Mouse (Mus musculus): ENCODE results near the gene Serbp1. TPM values are rescaled to one million over a fixed set of nuclear protein-coding genes. Genes with fewer than 3 reads are reported as not detected.
A peak's percentile ranks its signal among the peaks of the same experiment; 100 is the strongest.

Gene Serbp1
- polyA plus RNA-seq, 1 experiment from 2014 or later = 291 TPM

- Histone ChIP-seq H3K9me3 (ENCODE audit: control insufficient read depth, low read length) (no peaks in the 10 kb centered on the region), H3K27ac (ENCODE audit: low read length) (no peak overlapping the region), H3K27me3 (replicated peaks; ENCODE audit: control insufficient read depth, insufficient read depth, low read length) (no peaks in the 10 kb centered on the region), H3K4me3 (replicated peaks; ENCODE audit: low read length) (no peak overlapping the region), H3K36me3 (ENCODE audit: control insufficient read depth, insufficient read depth) (no peaks in the 10 kb centered on the region), H3K4me1 (replicated peaks; ENCODE audit: control insufficient read depth, insufficient read depth, low read length) (peaks cover 5% of the 10 kb centered on the region; the same call in 1 of the 2 replicates), H3K4me2 (ENCODE audit: low read length) (no peak overlapping the region), H3K9ac (replicated peaks; ENCODE audit: low read depth, low read length) (no peak overlapping the region)
- 90% methylated on average over 10 of the region's 10 CpGs for WGBS
- ATAC-seq = no peak
Observed at GRCm38 (mm10) chr6:67303210-67303609, 65.2 kb downstream of the Serbp1 start.

GRCm38 (mm10) chr6:67308994-67309393 is 71.0 kb downstream of the Serbp1 start:
- ATAC-seq = no peak
- Histone ChIP-seq H3K4me1 (replicated peaks; ENCODE audit: control insufficient read depth, insufficient read depth, low read length) (no peaks in the 10 kb centered on the region), H3K9ac (replicated peaks; ENCODE audit: low read depth, low read length) (no peak overlapping the region), H3K27me3 (replicated peaks; ENCODE audit: control insufficient read depth, insufficient read depth, low read length) (no peaks in the 10 kb centered on the region), H3K27ac (ENCODE audit: low read length) (no peak overlapping the region), H3K4me2 (ENCODE audit: low read length) (no peak overlapping the region), H3K4me3 (replicated peaks; ENCODE audit: low read length) (no peak overlapping the region), H3K9me3 (ENCODE audit: control insufficient read depth, low read length) (no peaks in the 10 kb centered on the region), H3K36me3 (ENCODE audit: control insufficient read depth, insufficient read depth) (no peaks in the 10 kb centered on the region)
- 77% methylated on average over 3 of the region's 3 CpGs for whole genome bisulfite sequencing

- Histone ChIP-seq H3K9me3 (ENCODE audit: control insufficient read depth, low read length) (no peaks in the 10 kb centered on the region), H3K4me1 (replicated peaks; ENCODE audit: control insufficient read depth, insufficient read depth, low read length) (no peaks in the 10 kb centered on the region), H3K27ac (ENCODE audit: low read length) (no peak overlapping the region), H3K4me2 (ENCODE audit: low read length) (no peak overlapping the region), H3K9ac (replicated peaks; ENCODE audit: low read depth, low read length) (no peak overlapping the region), H3K4me3 (replicated peaks; ENCODE audit: low read length) (no peak overlapping the region), H3K27me3 (replicated peaks; ENCODE audit: control insufficient read depth, insufficient read depth, low read length) (no peaks in the 10 kb centered on the region), H3K36me3 (ENCODE audit: control insufficient read depth, insufficient read depth) (no peaks in the 10 kb centered on the region)
- WGBS = 89% methylated on average over 3 of the region's 3 CpGs
- no peak for ATAC-seq
Observed at GRCm38 (mm10) chr6:67309752-67310151, 71.8 kb downstream of the Serbp1 start.

- no peaks in the 10 kb centered on the region for H3K27me3 ChIP-seq (replicated peaks; ENCODE audit: control insufficient read depth, insufficient read depth, low read length)
- ATAC-seq = no peak
- H3K4me3 ChIP-seq (replicated peaks; ENCODE audit: low read length) = no peak overlapping the region
- H3K9ac ChIP-seq (replicated peaks; ENCODE audit: low read depth, low read length) = no peak overlapping the region
- peaks cover 8% of the 10 kb centered on the region for H3K4me1 ChIP-seq (replicated peaks; ENCODE audit: control insufficient read depth, insufficient read depth, low read length)
- no peaks in the 10 kb centered on the region for H3K36me3 ChIP-seq (ENCODE audit: control insufficient read depth, insufficient read depth)
- 82% methylated on average over 1 of the region's 1 CpGs for WGBS
- no peaks in the 10 kb centered on the region for H3K9me3 ChIP-seq (ENCODE audit: control insufficient read depth, low read length)
- no peak overlapping the region for H3K27ac ChIP-seq (ENCODE audit: low read length)
- H3K4me2 ChIP-seq (ENCODE audit: low read length) = no peak overlapping the region
Observed at GRCm38 (mm10) chr6:67314697-67315096, 76.7 kb downstream of the Serbp1 start.

- Histone ChIP-seq H3K9me3 (ENCODE audit: control insufficient read depth, low read length) (no peaks in the 10 kb centered on the region), H3K4me1 (replicated peaks; ENCODE audit: control insufficient read depth, insufficient read depth, low read length) (peaks cover 8% of the 10 kb centered on the region), H3K36me3 (ENCODE audit: control insufficient read depth, insufficient read depth) (no peaks in the 10 kb centered on the region), H3K4me2 (ENCODE audit: low read length) (no peak overlapping the region), H3K9ac (replicated peaks; ENCODE audit: low read depth, low read length) (no peak overlapping the region), H3K4me3 (replicated peaks; ENCODE audit: low read length) (no peak overlapping the region), H3K27ac (ENCODE audit: low read length) (no peak overlapping the region), H3K27me3 (replicated peaks; ENCODE audit: control insufficient read depth, insufficient read depth, low read length) (no peaks in the 10 kb centered on the region)
- 0 out of 2 replicates have a peak, but pooled peaks have one; percentile 11 for ATAC-seq
- WGBS = 54% methylated on average over 5 of the region's 5 CpGs
Observed at GRCm38 (mm10) chr6:67317068-67317467, 79.1 kb downstream of the Serbp1 start.

- ATAC-seq = peak; percentile 78
- 77% methylated on average over 8 of the region's 8 CpGs for WGBS
Observed at GRCm38 (mm10) chr6:67317827-67318338, 79.9 kb downstream of the Serbp1 start.

GRCm38 (mm10) chr6:67318451-67318850 is 80.5 kb downstream of the Serbp1 start:
- Histone ChIP-seq H3K4me1 (replicated peaks; ENCODE audit: control insufficient read depth, insufficient read depth, low read length) (peaks cover 8% of the 10 kb centered on the region), H3K27me3 (replicated peaks; ENCODE audit: control insufficient read depth, insufficient read depth, low read length) (no peaks in the 10 kb centered on the region), H3K9ac (replicated peaks; ENCODE audit: low read depth, low read length) (no peak overlapping the region), H3K27ac (ENCODE audit: low read length) (0 out of 2 replicates have a peak overlapping the region, but pooled peaks have one; percentile 3), H3K4me3 (replicated peaks; ENCODE audit: low read length) (no peak overlapping the region), H3K9me3 (ENCODE audit: control insufficient read depth, low read length) (no peaks in the 10 kb centered on the region), H3K4me2 (ENCODE audit: low read length) (no peak overlapping the region), H3K36me3 (ENCODE audit: control insufficient read depth, insufficient read depth) (no peaks in the 10 kb centered on the region)
- WGBS = 31% methylated on average over 10 of the region's 10 CpGs
- ATAC-seq = peak; percentile 68

More at GRCm38 (mm10) chr6:67317827-67318338, 79.9 kb downstream of the Serbp1 start:
- no peaks in the 10 kb centered on the region for H3K36me3 ChIP-seq (ENCODE audit: control insufficient read depth, insufficient read depth)
- 0 out of 2 replicates have a peak overlapping the region, but pooled peaks have one; percentile 3 for H3K27ac ChIP-seq (ENCODE audit: low read length)
- no peaks in the 10 kb centered on the region for H3K27me3 ChIP-seq (replicated peaks; ENCODE audit: control insufficient read depth, insufficient read depth, low read length)
- no peaks in the 10 kb centered on the region for H3K9me3 ChIP-seq (ENCODE audit: control insufficient read depth, low read length)
- peaks cover 8% of the 10 kb centered on the region for H3K4me1 ChIP-seq (replicated peaks; ENCODE audit: control insufficient read depth, insufficient read depth, low read length)
- no peak overlapping the region for H3K4me3 ChIP-seq (replicated peaks; ENCODE audit: low read length)
- no peak overlapping the region for H3K9ac ChIP-seq (replicated peaks; ENCODE audit: low read depth, low read length)
- no peak overlapping the region for H3K4me2 ChIP-seq (ENCODE audit: low read length)

GRCm38 (mm10) chr6:67323788-67324187 is 85.8 kb downstream of the Serbp1 start:
- Histone ChIP-seq H3K4me3 (replicated peaks; ENCODE audit: low read length) (no peak overlapping the region), H3K9me3 (ENCODE audit: control insufficient read depth, low read length) (no peaks in the 10 kb centered on the region), H3K9ac (replicated peaks; ENCODE audit: low read depth, low read length) (no peak overlapping the region), H3K4me1 (replicated peaks; ENCODE audit: control insufficient read depth, insufficient read depth, low read length) (no peaks in the 10 kb centered on the region), H3K27ac (ENCODE audit: low read length) (no peak overlapping the region), H3K27me3 (replicated peaks; ENCODE audit: control insufficient read depth, insufficient read depth, low read length) (no peaks in the 10 kb centered on the region), H3K4me2 (ENCODE audit: low read length) (no peak overlapping the region), H3K36me3 (ENCODE audit: control insufficient read depth, insufficient read depth) (no peaks in the 10 kb centered on the region)
- WGBS = 87% methylated on average over 3 of the region's 3 CpGs
- ATAC-seq = no peak

GRCm38 (mm10) chr6:67337943-67338342 is 100.0 kb downstream of the Serbp1 start:
- H3K27ac ChIP-seq (ENCODE audit: low read length) = no peak overlapping the region
- no peak overlapping the region for H3K9ac ChIP-seq (replicated peaks; ENCODE audit: low read depth, low read length)
- H3K4me3 ChIP-seq (replicated peaks; ENCODE audit: low read length) = no peak overlapping the region
- no peaks in the 10 kb centered on the region for H3K4me1 ChIP-seq (replicated peaks; ENCODE audit: control insufficient read depth, insufficient read depth, low read length)
- no peaks in the 10 kb centered on the region for H3K27me3 ChIP-seq (replicated peaks; ENCODE audit: control insufficient read depth, insufficient read depth, low read length)
- no peak overlapping the region for H3K4me2 ChIP-seq (ENCODE audit: low read length)
- no peaks in the 10 kb centered on the region for H3K9me3 ChIP-seq (ENCODE audit: control insufficient read depth, low read length)
- H3K36me3 ChIP-seq (ENCODE audit: control insufficient read depth, insufficient read depth) = no peaks in the 10 kb centered on the region
- ATAC-seq = no peak

- Histone ChIP-seq H3K9me3 (ENCODE audit: control insufficient read depth, low read length) (no peaks in the 10 kb centered on the region), H3K27me3 (replicated peaks; ENCODE audit: control insufficient read depth, insufficient read depth, low read length) (no peaks in the 10 kb centered on the region), H3K4me2 (ENCODE audit: low read length) (no peak overlapping the region), H3K4me1 (replicated peaks; ENCODE audit: control insufficient read depth, insufficient read depth, low read length) (no peaks in the 10 kb centered on the region), H3K27ac (ENCODE audit: low read length) (no peak overlapping the region), H3K9ac (replicated peaks; ENCODE audit: low read depth, low read length) (no peak overlapping the region), H3K4me3 (replicated peaks; ENCODE audit: low read length) (no peak overlapping the region), H3K36me3 (ENCODE audit: control insufficient read depth, insufficient read depth) (no peaks in the 10 kb centered on the region)
- ATAC-seq = no peak
Observed at GRCm38 (mm10) chr6:67339494-67339893, 101.5 kb downstream of the Serbp1 start.
